In the genomic region with DNA sequence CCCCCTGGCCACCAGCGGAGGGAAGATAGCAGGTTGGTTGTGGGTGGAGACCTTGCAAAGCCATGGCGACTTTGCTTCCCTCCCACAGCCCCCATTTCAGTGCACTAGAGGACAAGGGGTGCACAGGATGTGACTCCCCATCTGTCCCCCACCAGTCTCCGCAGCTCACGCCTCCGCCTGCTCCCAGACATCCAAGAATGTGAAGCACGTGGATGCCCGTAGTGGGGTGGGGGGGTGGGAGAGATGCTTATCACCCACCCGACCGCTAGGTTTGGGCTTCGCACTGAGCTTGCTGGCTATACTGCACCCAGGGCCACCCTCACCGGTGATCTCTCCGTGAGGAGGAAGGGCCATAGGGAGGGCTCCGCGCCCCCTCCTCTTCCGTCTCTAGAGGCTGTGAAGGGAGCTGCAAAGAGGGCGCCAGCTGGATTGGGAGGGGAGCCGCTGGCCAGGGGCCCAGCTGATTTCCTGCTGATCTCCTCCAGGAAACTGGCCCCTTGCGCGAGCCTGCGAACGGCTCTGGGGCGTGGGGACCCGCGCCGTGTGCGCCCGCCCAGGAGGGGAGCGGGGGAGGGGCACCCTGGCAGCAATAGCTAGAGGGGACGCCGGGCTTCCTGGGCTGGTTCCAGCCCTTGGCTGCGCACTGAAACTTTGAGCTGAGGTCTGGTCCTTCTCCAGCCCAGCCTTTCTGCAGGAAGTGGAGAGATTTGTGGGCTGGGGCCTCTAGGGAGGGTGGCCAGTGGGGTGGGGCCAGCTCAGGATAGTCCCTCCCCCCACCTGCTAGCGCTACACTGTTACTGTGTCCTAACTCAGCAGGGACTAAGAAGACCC, we compare ENCODE assay signal across 1 mouse cellular context.
TF ChIP-seq lines count a peak whose summit lies in the region.

No protein-coding gene starts in this region.

TF ChIP-seq in MEL, 35 proteins besides CTCF, POLR2A, EP300 and RAD21:
- TF ChIP-seq ETS1 (IDR thresholded peaks at IDR 0.05; ENCODE audit: low read depth, low read length): peak; percentile 25; the same call in 1 of the 2 replicates
- no peak for TF ChIP-seq UBTF (IDR thresholded peaks at IDR 0.05; ENCODE audit: borderline replicate concordance, insufficient read depth, low read depth, low read length)
